Mouse (Mus musculus): ENCODE results near the gene Igsf21.

Gene Igsf21

DNA sequence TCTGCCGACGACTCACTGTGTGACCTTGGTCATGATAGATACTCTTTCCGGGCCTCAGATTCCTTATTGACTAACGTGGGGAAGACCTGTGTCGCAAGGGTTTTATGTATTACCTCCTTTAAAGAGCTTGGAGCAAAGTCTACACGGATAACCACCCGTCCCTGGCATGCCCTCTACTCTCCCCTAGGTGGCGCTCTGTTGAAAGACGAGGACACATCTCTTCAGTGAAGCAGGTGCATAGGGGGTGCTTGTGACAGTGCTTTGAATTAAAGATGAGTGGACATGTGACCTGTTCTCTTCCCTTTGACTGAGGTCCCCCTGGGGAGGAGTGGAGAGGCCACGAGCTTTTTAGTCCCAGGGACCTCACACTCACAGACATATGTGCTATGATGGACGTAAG lies 194.0 kb downstream of the Igsf21 start:
- DNase-seq (ENCODE audit: low spot score): no peak

- DNase-seq (ENCODE audit: low spot score): no peak
Measured at GRCm38 (mm10) chr4:140047807-140048362, 198.7 kb downstream of the Igsf21 start.

- peak; percentile 39 for DNase-seq (ENCODE audit: low spot score)
Measured at GRCm38 (mm10) chr4:140043953-140044352, 202.6 kb downstream of the Igsf21 start.

- no peak for DNase-seq (ENCODE audit: low spot score)
Measured at GRCm38 (mm10) chr4:140038586-140039411, 207.8 kb downstream of the Igsf21 start.

- DNase-seq (ENCODE audit: low spot score): peak; percentile 71
Measured at GRCm38 (mm10) chr4:140037784-140038387, 208.7 kb downstream of the Igsf21 start.

DNA sequence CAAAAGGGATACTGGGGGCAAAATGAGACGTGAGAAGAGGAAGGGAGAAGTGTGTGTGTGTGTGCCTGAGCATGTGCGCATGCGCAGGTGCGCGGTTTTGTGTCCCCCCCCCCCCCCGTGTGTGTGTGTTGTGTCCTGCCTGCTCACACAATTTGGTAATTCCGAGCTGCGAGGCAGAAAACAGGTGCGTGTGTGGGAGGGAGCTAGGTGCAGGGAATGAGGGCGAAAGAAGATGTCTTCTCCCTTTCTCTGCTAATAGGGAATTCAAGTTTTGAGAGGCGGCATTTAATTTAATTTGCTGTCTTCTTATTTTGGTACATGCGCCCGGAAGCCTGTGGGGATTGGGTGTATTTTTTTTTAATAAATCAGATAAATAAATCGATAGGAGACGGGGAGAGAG lies 211.4 kb downstream of the Igsf21 start:
- no peak for DNase-seq (ENCODE audit: low spot score)

GRCm38 (mm10) chr4:140033394-140033793 lies 213.2 kb downstream of the Igsf21 start:
- peak; percentile 40 for DNase-seq (ENCODE audit: low spot score)

DNA sequence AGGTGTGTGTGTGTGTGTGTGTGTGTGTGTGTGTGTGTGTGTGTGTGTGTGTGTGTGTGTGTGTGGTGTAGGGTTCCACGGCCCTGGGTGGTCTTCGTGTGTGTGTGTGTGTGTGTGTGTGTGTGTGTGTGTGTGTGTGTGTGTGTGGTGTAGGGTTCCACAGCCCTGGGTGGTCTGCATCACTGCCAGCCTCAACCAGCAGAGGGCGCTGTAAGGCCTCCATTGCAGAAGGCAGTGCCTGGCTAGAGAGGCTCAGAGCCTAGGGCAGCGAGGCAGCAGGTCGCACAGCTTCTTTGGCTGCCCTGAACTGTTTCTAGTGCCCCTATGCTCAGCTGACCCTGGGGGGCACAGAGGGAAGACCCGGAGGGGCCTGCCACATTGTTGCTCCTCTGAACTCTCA lies 216.2 kb downstream of the Igsf21 start:
- peak; percentile 40 for DNase-seq (ENCODE audit: low spot score)

- no peak for DNase-seq (ENCODE audit: low spot score)
Measured at GRCm38 (mm10) chr4:140030040-140030386, 216.6 kb downstream of the Igsf21 start.

- no peak for DNase-seq (ENCODE audit: low spot score)
Measured at GRCm38 (mm10) chr4:140029324-140030039, 217.1 kb downstream of the Igsf21 start.

DNA sequence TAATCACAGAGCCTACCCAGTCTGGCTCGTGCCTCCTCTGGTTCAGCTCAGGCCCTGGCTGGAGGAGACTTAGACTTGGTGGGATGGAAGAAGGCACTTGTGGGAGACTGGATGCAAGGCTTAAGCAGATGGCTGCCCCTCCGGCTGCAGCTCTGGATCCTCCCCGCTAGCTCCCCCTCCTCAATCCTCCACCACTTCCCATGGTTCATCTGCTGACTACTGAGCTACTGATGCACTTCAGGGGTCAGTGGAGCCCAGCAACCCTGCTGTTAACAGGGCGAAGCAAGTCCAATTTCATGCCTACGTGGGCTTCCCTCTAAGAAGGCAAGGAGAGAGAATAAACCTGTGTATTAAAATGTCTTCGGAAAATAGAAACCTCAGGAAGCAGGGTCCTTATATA lies 222.8 kb downstream of the Igsf21 start:
- DNase-seq (ENCODE audit: low spot score): no peak

DNA sequence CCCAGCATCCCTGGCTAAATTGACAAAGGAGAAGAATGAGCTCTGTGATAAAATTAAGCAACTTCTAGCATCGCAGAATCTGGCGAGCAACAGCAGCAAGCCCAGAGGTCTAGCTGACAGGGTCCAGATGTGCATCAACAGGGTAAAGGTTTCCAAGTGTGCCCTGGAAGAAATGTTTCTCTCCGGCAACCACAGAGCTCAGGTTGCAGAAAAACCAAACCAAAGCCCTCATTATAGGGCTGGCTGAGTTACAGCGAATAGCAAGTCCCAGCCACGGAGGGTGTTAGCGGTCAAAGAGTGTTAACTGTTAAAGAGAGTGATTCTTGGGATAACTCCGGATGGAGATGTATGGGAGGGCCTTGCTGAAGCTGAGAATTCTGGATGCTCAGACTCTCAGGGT lies 230.7 kb downstream of the Igsf21 start:
- DNase-seq (ENCODE audit: low spot score): no peak

DNA sequence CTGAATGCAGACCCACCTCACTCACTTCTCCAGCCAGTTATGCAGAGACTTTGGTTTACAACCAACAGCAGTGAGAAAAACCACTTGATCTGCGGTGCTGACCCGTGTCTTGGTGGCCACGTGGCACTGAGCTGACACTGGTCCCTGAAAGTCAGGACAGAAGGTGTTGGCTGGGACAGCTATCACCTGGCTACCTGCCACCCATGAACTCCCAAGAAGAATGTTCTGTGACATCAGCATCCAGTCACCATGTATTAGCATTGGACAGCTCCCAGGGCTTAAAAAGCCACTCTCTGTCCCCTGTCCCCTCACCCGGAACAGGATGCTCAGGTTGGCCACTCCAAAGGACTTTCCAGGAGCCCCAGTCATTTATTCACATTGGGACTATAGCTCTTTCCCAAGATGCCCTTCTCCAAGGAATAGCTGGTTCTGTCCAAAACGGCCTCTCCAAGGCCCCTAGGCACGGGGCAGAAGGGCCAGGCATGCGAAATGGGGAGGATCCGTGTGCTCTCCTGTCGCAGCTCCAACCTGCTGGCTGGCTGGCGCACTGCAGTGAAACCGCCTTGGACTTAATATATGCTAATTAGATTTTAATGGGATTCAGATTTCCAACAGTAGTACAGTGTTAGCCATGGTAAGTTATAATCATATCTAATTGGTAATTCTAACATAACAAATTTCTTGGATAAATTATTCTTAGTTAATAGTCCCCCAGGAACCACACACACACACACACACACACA lies 235.7 kb downstream of the Igsf21 start:
- no peak for DNase-seq (ENCODE audit: low spot score)

- no peak for DNase-seq (ENCODE audit: low spot score)
Measured at GRCm38 (mm10) chr4:140004932-140005331, 241.7 kb downstream of the Igsf21 start.

GRCm38 (mm10) chr4:140004170-140004569 lies 242.4 kb downstream of the Igsf21 start:
- DNase-seq (ENCODE audit: low spot score): no peak

DNA sequence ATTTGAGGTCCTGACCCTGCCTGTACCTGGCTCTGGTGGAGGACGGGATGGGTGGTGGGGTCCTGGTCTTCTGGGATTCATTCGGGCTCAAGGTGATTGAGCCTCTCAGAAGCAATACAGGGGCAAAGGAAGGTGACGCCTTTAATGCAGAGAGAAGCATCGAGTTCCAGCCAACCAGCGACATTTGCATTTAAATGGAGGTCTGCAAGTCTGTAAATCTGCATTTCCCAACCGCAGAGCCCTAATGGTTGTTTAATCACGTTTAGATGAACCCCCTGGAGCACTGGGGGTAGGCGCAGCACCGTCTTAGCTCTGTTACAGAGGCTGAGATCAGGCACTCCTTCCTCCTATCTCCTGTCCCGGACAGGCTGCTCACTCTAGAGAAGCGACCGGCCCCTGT lies 244.5 kb downstream of the Igsf21 start:
- no peak for DNase-seq (ENCODE audit: low spot score)

- DNase-seq (ENCODE audit: low spot score): no peak
Measured at GRCm38 (mm10) chr4:140000911-140001310, 245.7 kb downstream of the Igsf21 start.

DNA sequence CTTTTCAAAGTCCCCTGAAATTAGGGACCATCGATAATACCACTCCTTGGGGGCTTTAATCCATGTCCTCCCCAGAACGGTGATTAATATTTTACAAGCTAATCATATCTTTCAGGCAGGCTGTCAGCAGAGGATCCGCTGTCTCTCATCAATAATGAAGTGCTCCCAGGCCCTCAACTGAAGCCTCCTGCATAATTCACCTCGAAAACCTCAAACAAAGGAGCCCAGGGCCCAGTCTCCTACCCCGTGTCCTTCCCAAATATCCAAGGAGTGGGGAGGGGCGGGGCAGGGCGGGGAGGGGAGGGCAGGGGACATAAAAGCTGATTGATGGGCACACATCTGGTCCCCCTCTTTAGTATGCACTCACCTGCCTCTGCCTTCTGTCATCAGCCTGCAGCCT lies 247.6 kb downstream of the Igsf21 start:
- no peak for DNase-seq (ENCODE audit: low spot score)

DNA sequence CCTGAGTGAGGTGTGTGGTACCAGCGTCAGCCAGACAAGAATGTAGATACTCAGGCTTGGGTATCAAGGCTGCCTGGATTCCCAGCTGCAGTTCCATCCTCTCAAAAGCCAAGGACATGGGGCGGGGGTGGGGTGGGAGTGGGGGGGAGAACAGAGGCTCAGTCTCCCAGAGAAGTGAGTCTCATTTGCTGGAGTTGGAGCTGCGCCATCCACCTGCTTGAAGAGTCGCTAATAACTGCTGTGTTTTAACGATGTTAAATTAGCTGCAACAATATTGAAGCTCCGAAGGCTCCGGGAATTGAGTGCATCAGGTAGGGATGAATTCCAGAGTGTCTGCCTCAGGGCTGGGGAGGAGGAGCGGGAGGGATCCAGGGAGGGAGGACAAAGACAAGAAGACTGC lies 250.9 kb downstream of the Igsf21 start:
- DNase-seq (ENCODE audit: low spot score): no peak

DNA sequence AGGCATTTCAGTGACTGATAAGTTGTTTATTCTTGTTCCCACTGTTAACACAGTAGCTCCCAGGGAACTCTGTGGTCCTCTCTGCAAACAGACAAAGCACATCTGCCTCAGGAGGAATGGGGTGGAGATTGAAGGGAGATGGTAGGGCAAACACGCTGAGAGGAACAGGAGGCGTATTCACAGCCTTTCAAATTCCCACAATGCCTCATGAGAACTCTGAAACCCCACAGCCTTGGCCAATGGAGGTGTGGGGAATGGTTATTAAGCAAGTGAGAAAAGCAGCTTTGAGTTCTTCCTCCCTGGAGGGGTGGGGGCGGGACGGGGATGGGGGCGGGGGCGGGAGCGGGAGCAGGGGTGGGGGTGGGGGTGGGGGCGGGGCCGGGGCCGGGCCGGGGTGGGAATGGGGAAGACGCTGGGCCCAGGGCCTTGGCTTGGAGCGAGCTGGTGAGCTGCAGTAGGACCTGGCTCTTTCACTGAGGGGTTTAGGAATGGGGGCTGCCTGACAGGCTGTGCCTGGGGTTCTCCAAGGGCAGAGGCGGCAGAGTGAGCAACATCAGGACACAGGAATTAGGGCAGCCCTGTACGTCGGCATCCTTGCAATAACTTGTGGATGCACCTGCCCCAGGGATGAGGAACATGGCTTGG lies 253.4 kb downstream of the Igsf21 start:
- no peak for DNase-seq (ENCODE audit: low spot score)

- no peak for DNase-seq (ENCODE audit: low spot score)
Measured at GRCm38 (mm10) chr4:139986913-139987312, 259.7 kb downstream of the Igsf21 start.

- DNase-seq (ENCODE audit: low spot score): no peak
Measured at GRCm38 (mm10) chr4:139978716-139979115, 267.9 kb downstream of the Igsf21 start.

Data from ovary, postnatal 36 days (tissue).